Mouse (Mus musculus): ENCODE measurements at regions not wholly inside any gene's neighbourhood (a gene's known extent, or its start where the extent isn't known, plus 50 kb on each side); places are given as distances from the start of the nearest gene placed in this dataset.
A peak's percentile ranks its signal among the peaks of the same experiment; 100 is the strongest.

GRCm38 (mm10) chr11:57432299-57432698 is 86.1 kb downstream of the Fam114a2 start:
- no peak for DNase-seq (ENCODE audit: low spot score)
- 70% methylated on average over 1 of the region's 1 CpGs for WGBS
- Histone ChIP-seq H3K36me3 (ENCODE audit: insufficient read depth, low read length) (no peaks in the 10 kb centered on the region), H3K4me1 (ENCODE audit: insufficient read depth, low read length) (no peaks in the 10 kb centered on the region), H3K9ac (replicated peaks; ENCODE audit: low read length) (no peak overlapping the region), H3K27ac (no peak overlapping the region), H3K4me3 (ENCODE audit: low read length) (no peak overlapping the region), H3K9me3 (ENCODE audit: low read length) (no peaks in the 10 kb centered on the region), H3K4me2 (ENCODE audit: low read depth, low read length) (no peak overlapping the region), H3K27me3 (ENCODE audit: insufficient read depth, low read length) (no peaks in the 10 kb centered on the region)
- no peak for TF ChIP-seq CTCF (IDR thresholded peaks at IDR 0.05; ENCODE audit: low read depth)
- ATAC-seq: no peak

- no peak overlapping the region for H3K4me3 ChIP-seq (ENCODE audit: low read length)
- H3K9ac ChIP-seq (replicated peaks; ENCODE audit: low read length): no peak overlapping the region
- H3K4me1 ChIP-seq (ENCODE audit: insufficient read depth, low read length): no peaks in the 10 kb centered on the region
- no peaks in the 10 kb centered on the region for H3K9me3 ChIP-seq (ENCODE audit: low read length)
- H3K4me2 ChIP-seq (ENCODE audit: low read depth, low read length): no peak overlapping the region
- TF ChIP-seq CTCF (IDR thresholded peaks at IDR 0.05; ENCODE audit: low read depth): peak; percentile 47
- H3K27me3 ChIP-seq (ENCODE audit: insufficient read depth, low read length): no peaks in the 10 kb centered on the region
- DNase-seq (ENCODE audit: low spot score) (no peak), ATAC-seq (no peak)
- H3K27ac ChIP-seq: no peak overlapping the region
- no peaks in the 10 kb centered on the region for H3K36me3 ChIP-seq (ENCODE audit: insufficient read depth, low read length)
Observed at GRCm38 (mm10) chr11:57431886-57432285, 86.5 kb downstream of the Fam114a2 start.

GRCm38 (mm10) chr11:57426046-57426805 is 92.2 kb downstream of the Fam114a2 start:
- Histone ChIP-seq H3K4me3 (ENCODE audit: low read length) (no peak overlapping the region), H3K9ac (replicated peaks; ENCODE audit: low read length) (no peak overlapping the region), H3K4me1 (ENCODE audit: insufficient read depth, low read length) (no peaks in the 10 kb centered on the region), H3K4me2 (ENCODE audit: low read depth, low read length) (no peak overlapping the region), H3K36me3 (ENCODE audit: insufficient read depth, low read length) (no peaks in the 10 kb centered on the region), H3K27me3 (ENCODE audit: insufficient read depth, low read length) (no peaks in the 10 kb centered on the region), H3K27ac (no peak overlapping the region), H3K9me3 (ENCODE audit: low read length) (no peaks in the 10 kb centered on the region)
- no peak for DNase-seq (ENCODE audit: low spot score)
- TF ChIP-seq CTCF (IDR thresholded peaks at IDR 0.05; ENCODE audit: low read depth): peak; percentile 46
- 57% methylated on average over 12 of the region's 12 CpGs for WGBS
- no peak for ATAC-seq

GRCm38 (mm10) chr11:57419416-57419815 is 99.0 kb downstream of the Fam114a2 start:
- ATAC-seq: no peak
- 62% methylated on average over 6 of the region's 6 CpGs for WGBS
- DNase-seq (ENCODE audit: low spot score): peak; percentile 17
- Histone ChIP-seq H3K36me3 (ENCODE audit: insufficient read depth, low read length) (no peaks in the 10 kb centered on the region), H3K27ac (no peak overlapping the region), H3K27me3 (ENCODE audit: insufficient read depth, low read length) (no peaks in the 10 kb centered on the region), H3K4me3 (ENCODE audit: low read length) (no peak overlapping the region), H3K4me2 (ENCODE audit: low read depth, low read length) (no peak overlapping the region), H3K4me1 (ENCODE audit: insufficient read depth, low read length) (no peaks in the 10 kb centered on the region), H3K9ac (replicated peaks; ENCODE audit: low read length) (no peak overlapping the region), H3K9me3 (ENCODE audit: low read length) (no peaks in the 10 kb centered on the region)
- no peak for TF ChIP-seq CTCF (IDR thresholded peaks at IDR 0.05; ENCODE audit: low read depth)

- no peaks in the 10 kb centered on the region for H3K4me1 ChIP-seq (ENCODE audit: insufficient read depth, low read length)
- no peak for DNase-seq (ENCODE audit: low spot score)
Observed at GRCm38 (mm10) chr11:57416011-57416410, 102.4 kb downstream of the Fam114a2 start.

GRCm38 (mm10) chr11:57415167-57415566 is 103.2 kb downstream of the Fam114a2 start:
- DNase-seq (ENCODE audit: low spot score): no peak
- H3K4me3 ChIP-seq (ENCODE audit: low read length): no peak overlapping the region
- no peaks in the 10 kb centered on the region for H3K9me3 ChIP-seq (ENCODE audit: low read length)
- TF ChIP-seq CTCF (IDR thresholded peaks at IDR 0.05; ENCODE audit: low read depth): no peak
- H3K4me2 ChIP-seq (ENCODE audit: low read depth, low read length): no peak overlapping the region
- H3K27ac ChIP-seq: no peak overlapping the region
- H3K36me3 ChIP-seq (ENCODE audit: insufficient read depth, low read length): no peaks in the 10 kb centered on the region
- no peak for ATAC-seq
- H3K9ac ChIP-seq (replicated peaks; ENCODE audit: low read length): no peak overlapping the region
- no peaks in the 10 kb centered on the region for H3K4me1 ChIP-seq (ENCODE audit: insufficient read depth, low read length)
- H3K27me3 ChIP-seq (ENCODE audit: insufficient read depth, low read length): no peaks in the 10 kb centered on the region
- WGBS: 63% methylated on average over 5 of the region's 5 CpGs

More at GRCm38 (mm10) chr11:57416011-57416410, 102.4 kb downstream of the Fam114a2 start:
- H3K9me3 ChIP-seq (ENCODE audit: low read length): no peaks in the 10 kb centered on the region
- no peak overlapping the region for H3K4me2 ChIP-seq (ENCODE audit: low read depth, low read length)
- no peak overlapping the region for H3K9ac ChIP-seq (replicated peaks; ENCODE audit: low read length)
- no peak for ATAC-seq
- H3K27me3 ChIP-seq (ENCODE audit: insufficient read depth, low read length): no peaks in the 10 kb centered on the region
- WGBS: 84% methylated on average over 11 of the region's 11 CpGs
- no peaks in the 10 kb centered on the region for H3K36me3 ChIP-seq (ENCODE audit: insufficient read depth, low read length)
- TF ChIP-seq CTCF (IDR thresholded peaks at IDR 0.05; ENCODE audit: low read depth): no peak
- H3K27ac ChIP-seq: no peak overlapping the region
- no peak overlapping the region for H3K4me3 ChIP-seq (ENCODE audit: low read length)

GRCm38 (mm10) chr11:57414697-57415096 is 103.7 kb downstream of the Fam114a2 start:
- ATAC-seq: no peak

More at GRCm38 (mm10) chr11:57414697-57415096, 103.7 kb downstream of the Fam114a2 start:
- WGBS: 53% methylated on average over 7 of the region's 7 CpGs
- no peak overlapping the region for H3K27ac ChIP-seq
- H3K9me3 ChIP-seq (ENCODE audit: low read length): no peaks in the 10 kb centered on the region
- no peak overlapping the region for H3K4me2 ChIP-seq (ENCODE audit: low read depth, low read length)
- no peak overlapping the region for H3K9ac ChIP-seq (replicated peaks; ENCODE audit: low read length)
- DNase-seq (ENCODE audit: low spot score): no peak
- H3K4me1 ChIP-seq (ENCODE audit: insufficient read depth, low read length): no peaks in the 10 kb centered on the region
- H3K4me3 ChIP-seq (ENCODE audit: low read length): no peak overlapping the region
- H3K27me3 ChIP-seq (ENCODE audit: insufficient read depth, low read length): no peaks in the 10 kb centered on the region
- no peak for TF ChIP-seq CTCF (IDR thresholded peaks at IDR 0.05; ENCODE audit: low read depth)
- no peaks in the 10 kb centered on the region for H3K36me3 ChIP-seq (ENCODE audit: insufficient read depth, low read length)
